Mouse (Mus musculus): ENCODE measurements around the gene Sh3tc1. TPM values are rescaled to one million over a fixed set of nuclear protein-coding genes. Genes with fewer than 3 reads are reported as not detected.

The Sh3tc1 gene
- total RNA-seq, 2 experiments from 2014 or later = 9.7 to 10.5 TPM

DNA sequence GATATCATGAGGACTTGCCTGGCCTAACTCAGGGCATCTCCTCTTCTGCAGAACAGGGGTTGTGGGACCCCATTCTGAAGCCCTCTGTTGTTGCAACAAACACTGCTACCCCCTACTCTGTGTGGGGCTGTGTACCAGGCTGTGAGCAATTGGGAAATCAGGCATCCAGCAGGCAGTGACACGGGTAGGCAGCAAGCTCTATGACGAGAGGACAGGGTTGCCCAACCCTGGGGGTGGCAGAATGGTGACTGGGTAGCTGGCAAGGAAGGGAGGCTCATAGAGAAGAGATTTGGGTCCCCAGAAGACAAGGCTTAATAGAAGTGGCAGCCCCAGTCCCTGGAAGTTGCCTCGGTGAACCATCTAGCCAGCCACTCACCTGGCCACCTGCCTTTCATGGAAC lies 13.9 kb downstream of the Sh3tc1 start:
- intact Hi-C loops (cut with DNase I) = loop anchor here (2.0 kb wide), 1 partner anchor 21 kb away; no protein-coding TSS in a partner anchor
- no peak for DNase-seq (ENCODE audit: low spot score)

DNA sequence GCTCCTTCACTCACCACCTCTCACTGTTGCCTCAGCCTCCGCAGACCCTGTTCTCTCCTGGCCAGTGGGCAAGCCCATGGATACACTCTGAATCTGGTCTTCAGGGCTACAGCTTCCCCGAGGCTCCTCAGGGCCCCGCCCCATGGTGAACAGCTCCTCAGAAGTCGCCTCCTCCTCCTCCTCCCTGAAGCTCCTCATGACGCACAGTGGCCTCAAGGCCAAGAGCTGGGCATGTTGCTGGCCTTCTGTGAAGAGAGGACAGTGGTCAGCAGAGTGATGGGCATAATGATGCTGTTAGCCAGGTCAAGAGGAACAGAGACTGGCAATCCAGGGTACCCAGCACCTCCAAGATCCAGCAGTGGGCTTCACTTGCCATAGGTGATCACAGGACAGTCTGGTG lies 15.9 kb downstream of the Sh3tc1 start:
- intact Hi-C loops (cut with DNase I) = no loop called here
- no peak for DNase-seq (ENCODE audit: low spot score)

DNA sequence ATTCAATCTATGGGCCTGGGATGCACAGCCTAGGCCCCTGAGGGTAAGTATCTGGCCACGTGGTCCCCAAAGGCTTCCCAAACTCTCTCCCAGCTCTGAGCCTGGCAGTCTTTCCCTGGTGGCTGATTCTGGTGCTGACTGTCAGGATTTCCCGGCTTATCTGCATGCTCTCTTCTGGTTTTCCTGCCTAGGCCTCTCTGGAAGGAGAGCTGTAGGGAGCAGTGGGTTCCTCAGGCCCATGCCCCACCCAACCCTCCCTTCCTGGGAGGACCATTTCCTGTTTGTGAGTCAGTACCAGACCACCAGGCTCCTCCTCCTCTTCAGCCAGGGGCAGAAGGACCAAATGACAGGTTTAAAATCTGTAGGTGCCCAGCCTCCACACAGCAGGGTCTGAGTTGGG lies 17.1 kb downstream of the Sh3tc1 start:
- intact Hi-C loops (cut with DNase I) = no loop called here
- no peak for DNase-seq (ENCODE audit: low spot score)

GRCm38 (mm10) chr5:35721933-35722332 lies 17.9 kb downstream of the Sh3tc1 start:
- no peak for DNase-seq (ENCODE audit: low spot score)
- intact Hi-C loops (cut with DNase I) = no loop called here

- intact Hi-C loops (cut with DNase I) = no loop called here
- no peak for DNase-seq (ENCODE audit: low spot score)
Observed at GRCm38 (mm10) chr5:35719880-35720279, 19.9 kb downstream of the Sh3tc1 start.

DNA sequence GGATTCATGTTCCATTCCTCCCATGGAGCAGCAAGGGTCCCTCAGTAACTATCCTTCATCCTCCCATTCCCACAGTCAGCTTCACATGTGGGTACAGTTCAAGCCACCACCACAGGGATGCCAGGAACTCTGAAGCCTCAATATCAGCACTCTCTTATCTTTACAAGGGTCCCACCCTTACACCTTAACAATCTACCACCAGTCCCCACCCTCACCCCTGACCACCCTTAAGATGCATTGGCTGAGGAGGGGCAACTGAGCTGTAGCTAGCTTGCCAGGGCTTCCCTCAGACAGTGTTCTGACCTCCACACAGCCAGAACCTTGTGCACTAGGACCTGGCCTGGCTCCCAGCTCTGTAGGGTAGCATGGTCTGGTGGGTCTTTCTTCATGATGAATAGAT lies 20.4 kb downstream of the Sh3tc1 start:
- intact Hi-C loops (cut with DNase I) = no loop called here
- no peak for DNase-seq (ENCODE audit: low spot score)

- intact Hi-C loops (cut with DNase I) = no loop called here
- no peak for DNase-seq (ENCODE audit: low spot score)
Observed at GRCm38 (mm10) chr5:35718817-35719216, 21.0 kb downstream of the Sh3tc1 start.

GRCm38 (mm10) chr5:35717946-35718345 lies 21.8 kb downstream of the Sh3tc1 start:
- DNase-seq (ENCODE audit: low spot score) = no peak
- intact Hi-C loops (cut with DNase I) = no loop called here

GRCm38 (mm10) chr5:35717455-35717854 lies 22.3 kb downstream of the Sh3tc1 start:
- intact Hi-C loops (cut with DNase I) = no loop called here
- DNase-seq (ENCODE audit: low spot score) = no peak

DNA sequence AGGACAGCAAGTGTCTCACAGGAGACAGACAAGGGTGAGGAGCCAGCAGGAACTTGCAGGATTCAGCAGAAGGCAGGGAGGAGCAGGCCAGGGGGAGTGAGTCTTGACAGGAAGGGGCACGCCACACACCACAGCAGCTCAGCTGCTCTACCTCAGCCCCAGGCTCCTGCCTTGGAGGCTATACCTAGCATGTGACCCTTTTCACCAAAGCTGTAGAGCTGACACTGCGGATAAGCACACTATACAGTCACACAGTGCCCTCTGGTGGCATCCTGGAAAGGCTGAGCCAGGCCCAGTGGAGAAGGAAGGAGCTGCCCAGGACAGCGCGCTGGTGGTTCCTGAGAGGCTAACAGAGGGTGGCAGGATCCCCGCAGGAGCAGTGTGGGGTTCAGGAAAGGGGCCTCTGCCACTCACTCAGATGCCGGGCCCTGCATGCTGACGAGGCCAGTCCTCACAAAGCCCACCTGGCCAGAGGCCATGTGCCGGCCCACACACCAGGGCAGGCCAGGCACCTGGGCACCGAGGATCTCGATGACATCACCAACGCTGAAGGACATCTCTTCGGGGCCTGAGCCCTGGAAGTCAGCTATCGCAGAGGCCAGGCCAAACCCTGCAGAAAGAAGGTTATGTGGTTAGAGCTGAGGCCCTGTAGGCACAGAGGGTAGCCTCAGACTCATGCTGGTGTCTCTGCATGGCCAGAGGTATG lies 26.0 kb downstream of the Sh3tc1 start:
- no peak for DNase-seq (ENCODE audit: low spot score)

GRCm38 (mm10) chr5:35712517-35712916 lies 27.3 kb downstream of the Sh3tc1 start:
- intact Hi-C loops (cut with DNase I) = loop anchor here (5.0 kb wide), 1 partner anchor 185 kb away; the partner anchor contains the start of gene Cpz
- DNase-seq (ENCODE audit: low spot score) = no peak

More for the DNA sequence above, 26.0 kb downstream of the Sh3tc1 start:
- intact Hi-C loops (cut with DNase I) = loop anchor here (1.0 to 5.0 kb wide), 4 partner anchors 13 to 187 kb away; partner anchors contain the start of gene Cpz

GRCm38 (mm10) chr5:35710931-35711330 lies 28.9 kb downstream of the Sh3tc1 start:
- intact Hi-C loops (cut with DNase I) = loop anchor here (5.0 kb wide), 1 partner anchor 184 kb away; the partner anchor contains the start of gene Cpz
- no peak for DNase-seq (ENCODE audit: low spot score)

GRCm38 (mm10) chr5:35710481-35710880 lies 29.3 kb downstream of the Sh3tc1 start:
- intact Hi-C loops (cut with DNase I) = loop anchor here (5.0 kb wide), 1 partner anchor 183 kb away; the partner anchor contains the start of gene Cpz
- no peak for DNase-seq (ENCODE audit: low spot score)

GRCm38 (mm10) chr5:35705411-35705810 lies 34.4 kb downstream of the Sh3tc1 start:
- intact Hi-C loops (cut with DNase I) = no loop called here
- no peak for DNase-seq (ENCODE audit: low spot score)

- intact Hi-C loops (cut with DNase I) = no loop called here
- no peak for DNase-seq (ENCODE audit: low spot score)
Observed at GRCm38 (mm10) chr5:35703814-35704213, 36.0 kb downstream of the Sh3tc1 start.

GRCm38 (mm10) chr5:35703183-35703582 lies 36.6 kb downstream of the Sh3tc1 start:
- no peak for DNase-seq (ENCODE audit: low spot score)
- intact Hi-C loops (cut with DNase I) = no loop called here

- DNase-seq (ENCODE audit: low spot score) = no peak
- intact Hi-C loops (cut with DNase I) = no loop called here
Observed at GRCm38 (mm10) chr5:35702582-35703140, 37.1 kb downstream of the Sh3tc1 start.

GRCm38 (mm10) chr5:35701042-35701441 lies 38.7 kb downstream of the Sh3tc1 start:
- DNase-seq (ENCODE audit: low spot score) = peak; percentile 35
- intact Hi-C loops (cut with DNase I) = loop anchor here (1.0 to 2.0 kb wide), 3 partner anchors 14 to 158 kb away; no protein-coding TSS in a partner anchor

GRCm38 (mm10) chr5:35695815-35696214 lies 44.0 kb downstream of the Sh3tc1 start:
- DNase-seq (ENCODE audit: low spot score) = no peak

DNA sequence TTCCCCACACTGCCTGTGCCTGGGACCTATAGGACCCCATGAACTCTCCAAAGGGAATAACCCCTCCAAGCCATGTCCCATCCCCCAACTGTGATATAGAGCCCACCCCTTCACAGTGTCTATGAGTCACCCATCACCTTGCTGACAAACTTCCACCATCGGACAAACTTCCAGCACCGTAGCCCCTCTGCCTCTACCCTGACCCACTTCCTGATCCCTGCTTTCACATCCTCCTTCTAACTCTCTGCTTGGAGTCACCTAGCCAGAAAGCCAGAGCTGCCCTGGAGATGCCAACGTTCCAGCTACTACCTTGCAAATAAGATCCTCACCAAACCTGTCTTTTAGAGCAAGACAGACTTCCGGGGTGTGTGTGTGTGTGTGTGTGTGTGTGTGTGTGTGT lies 46.1 kb downstream of the Sh3tc1 start:
- no peak for DNase-seq (ENCODE audit: low spot score)
- intact Hi-C loops (cut with DNase I) = no loop called here

More at GRCm38 (mm10) chr5:35695815-35696214, 44.0 kb downstream of the Sh3tc1 start:
- intact Hi-C loops (cut with DNase I) = loop anchor here (5.0 kb wide), 1 partner anchor 99 kb away; no protein-coding TSS in a partner anchor

DNA sequence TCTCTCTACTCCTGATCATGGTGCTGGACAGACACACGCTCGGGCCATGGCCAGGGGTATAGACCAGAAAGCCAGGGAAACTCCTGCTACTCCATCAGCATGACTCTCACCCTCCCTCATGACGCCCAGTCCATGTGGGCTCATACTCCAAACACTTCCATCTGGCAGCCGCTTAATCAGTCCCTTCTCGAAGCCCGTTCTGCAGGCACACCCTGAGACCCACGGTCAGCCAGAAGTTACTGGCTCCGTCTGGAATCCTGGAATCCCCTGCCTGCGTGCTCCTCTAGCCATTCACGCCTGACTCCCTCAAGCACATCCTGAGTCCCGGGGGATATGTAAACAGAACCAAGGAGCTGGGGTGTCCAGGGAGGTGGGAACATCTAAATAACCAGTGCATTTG lies 48.5 kb downstream of the Sh3tc1 start:
- intact Hi-C loops (cut with DNase I) = no loop called here

More for the DNA sequence above, 48.5 kb downstream of the Sh3tc1 start:
- no peak for DNase-seq (ENCODE audit: low spot score)

All from heart, postnatal 25 days (tissue).